Mouse (Mus musculus) olfactory bulb, adult 2 months (tissue): Measurements from ENCODE around the gene Clasrp.

Experiments
- CTCF ChIP-seq: fragments of 200-500 bp; IDR thresholded peaks from 2 replicates; pipeline ENCODE4 v1.5.1; 2012; ENCODE audit warnings: low read depth, mild to moderate bottlenecking, low read length, moderate library complexity; ENCODE audit not compliant: insufficient read depth
- POLR2A ChIP-seq: fragments of 200-500 bp; IDR thresholded peaks from 2 replicates; pipeline ENCODE4 v1.6.1; 2012; ENCODE audit warnings: mild to moderate bottlenecking, low read depth, low read length, moderate library complexity; ENCODE audit not compliant: insufficient read depth

DNA sequence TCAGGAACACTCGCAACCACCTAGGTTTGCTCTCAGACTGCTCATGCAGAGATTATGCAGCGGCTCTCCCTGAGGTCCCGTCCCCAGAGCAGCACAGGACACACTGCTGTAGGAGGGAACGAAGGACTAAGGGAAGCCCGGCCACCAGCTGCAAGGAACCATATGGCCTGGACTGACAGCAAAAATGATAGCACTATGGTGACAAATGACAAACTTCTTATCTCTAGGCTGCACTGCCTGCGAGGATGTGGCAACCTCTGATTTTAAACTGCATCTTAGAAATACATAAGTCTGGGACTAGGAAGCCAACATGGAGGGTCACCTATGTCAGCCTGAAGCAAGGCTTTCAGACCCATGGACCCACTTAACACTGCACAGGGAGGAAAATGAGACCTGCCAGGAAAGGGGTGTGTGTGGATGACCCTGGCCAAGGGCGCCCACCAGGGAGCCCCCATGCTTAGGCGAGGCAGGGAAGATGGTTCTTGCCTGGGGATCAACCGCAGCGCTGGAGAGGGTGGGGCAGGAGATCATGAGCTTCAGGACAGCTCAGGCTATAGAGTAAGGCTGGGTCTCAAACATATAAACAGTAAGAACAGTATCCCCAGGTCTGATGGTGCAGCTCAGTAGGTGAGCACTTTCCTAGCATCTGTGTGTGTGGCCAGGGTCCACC lies 11.1 kb downstream of the Clasrp start:
- TF ChIP-seq CTCF (no peak), POLR2A (no peak)
